Mouse (Mus musculus) neural tube, postnatal 0 days (tissue): Measurements from ENCODE around the gene Shkbp1. TPM values are rescaled to one million over a fixed set of nuclear protein-coding genes. Genes with fewer than 3 reads are reported as not detected.

Experiments
- polyA plus RNA-seq: library from polyadenylated mRNA; unstranded; fragments of >200 nt; fragmentation: Nextera tagmentation; extraction: Ambion mirVana; gene quantifications from 2 replicates; pipeline ENCODE4 v1.2.1, GENCODE M21; 2015

Gene Shkbp1
- 16.3 and 17.5 TPM in 2 replicates for polyA plus RNA-seq

DNA sequence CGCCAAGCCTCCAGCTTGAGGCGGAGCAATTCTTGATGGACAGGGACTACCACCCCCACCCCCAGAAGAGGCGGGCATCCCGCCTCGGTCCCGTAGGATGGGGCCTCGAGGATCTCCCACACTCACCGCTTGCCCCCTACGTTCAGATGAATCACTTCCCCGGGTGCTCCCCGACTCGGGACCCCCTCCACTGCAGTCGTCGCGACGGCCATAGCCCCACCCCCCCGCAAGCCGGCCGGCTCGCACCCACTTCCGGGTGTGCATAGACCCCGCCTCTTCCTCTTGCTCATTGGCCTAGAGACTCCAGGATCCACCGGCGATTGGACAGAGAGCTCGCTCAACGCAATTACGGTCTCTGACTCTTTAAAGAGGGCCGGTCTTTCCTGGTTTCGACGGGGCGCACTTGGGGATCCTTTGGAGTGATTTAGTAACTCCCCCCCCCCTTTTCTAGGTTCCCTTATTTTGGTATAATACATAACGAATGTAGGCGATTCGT lies at the start of gene Shkbp1:
Shkbp1 (minus strand) TSS at position 275 of the 496 bp plus-strand sequence.

DNA sequence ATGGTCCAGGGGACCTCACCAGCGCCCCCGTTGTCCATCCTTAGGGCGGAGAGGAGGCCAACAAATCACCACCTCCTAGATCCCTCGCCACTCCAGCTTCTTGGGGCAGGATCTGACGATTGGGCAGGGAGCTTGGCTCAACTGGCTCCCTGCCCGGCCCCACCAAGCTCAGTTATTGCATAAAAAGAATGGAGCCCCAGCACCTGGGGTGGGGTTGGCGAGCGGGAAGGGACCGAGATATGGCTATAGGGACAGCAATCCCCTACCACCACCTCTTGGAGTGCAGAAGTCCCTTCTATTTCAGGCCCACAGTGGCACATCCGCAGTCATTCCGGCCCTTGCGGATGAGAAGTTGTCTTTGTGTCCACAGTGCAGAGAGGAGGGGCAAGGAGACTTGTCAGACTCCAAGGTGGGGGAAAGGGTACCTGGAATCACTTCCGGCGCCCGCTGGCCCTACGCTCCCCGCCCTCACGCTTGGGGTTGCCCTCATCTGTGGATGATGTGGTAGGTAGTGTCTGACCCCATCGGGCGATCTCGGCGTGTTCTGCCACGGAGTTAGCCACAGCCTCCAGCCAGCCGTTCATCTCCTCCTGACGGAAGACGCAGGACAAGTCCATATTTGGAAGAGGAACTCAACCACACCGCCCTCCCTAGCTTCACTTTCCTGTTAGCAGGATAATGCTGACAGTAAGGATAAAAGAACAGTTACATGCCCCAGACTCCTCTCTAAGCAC lies 1.2 kb upstream of the Shkbp1 start, which contains the start of gene Gm20479:
Gm20479 (minus strand) TSS at position 559 of the 734 bp plus-strand sequence.

DNA sequence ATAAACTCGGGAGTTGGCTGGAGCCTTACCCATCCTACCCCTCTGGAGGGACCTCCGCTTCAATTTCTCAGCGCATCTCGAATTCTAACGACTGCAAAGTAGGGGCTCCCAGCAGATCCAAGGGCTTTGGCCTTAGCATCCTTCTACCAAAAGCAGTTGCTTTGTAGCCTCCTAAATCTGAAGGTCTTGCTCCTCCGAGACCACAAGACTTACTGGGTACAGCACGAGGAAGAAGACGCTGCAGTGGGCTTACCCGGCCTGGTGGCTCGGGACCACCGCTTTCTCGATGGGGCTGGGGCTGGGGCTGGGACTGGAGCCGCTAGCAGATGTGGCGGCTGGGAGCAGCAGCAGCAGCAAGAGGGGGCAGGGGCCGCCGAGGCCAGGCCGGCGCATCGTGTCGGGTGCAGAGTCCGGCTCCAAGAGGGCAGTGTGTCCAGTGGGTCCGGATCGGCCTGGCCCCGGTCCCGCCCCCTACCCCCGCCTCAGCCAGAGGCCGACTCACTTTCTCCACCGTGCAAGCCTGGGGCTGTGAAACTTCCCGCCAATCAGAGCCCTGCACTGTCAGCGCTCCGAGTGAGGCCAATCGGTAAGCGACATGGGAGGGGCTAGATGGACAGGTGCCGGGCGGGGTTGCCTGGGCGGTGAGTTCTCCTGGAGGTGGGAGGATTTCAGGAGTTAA lies 18.5 kb downstream of the Shkbp1 start, which contains the start of gene Ltbp4:
Ltbp4 (minus strand) TSS at position 518 of the 679 bp plus-strand sequence.

Other genes starting within 250 kb of the Shkbp1 start
- not detected in 2 replicates for gene Cyp2f2, start 236.1 kb downstream of the Shkbp1 start, polyA plus RNA-seq
- 0.19 and 0.41 TPM in 2 replicates for gene Cyp2t4, start 202.3 kb downstream of the Shkbp1 start, polyA plus RNA-seq
- 83.1 and 87.9 TPM in 2 replicates for gene Egln2, start 189.2 kb downstream of the Shkbp1 start, polyA plus RNA-seq
- gene Rab4b, start 177.1 kb downstream of the Shkbp1 start, polyA plus RNA-seq = 130 and 136 TPM in 2 replicates
- not detected in 2 replicates for gene Gm21983, start 174.9 kb downstream of the Shkbp1 start, polyA plus RNA-seq
- 59.5 and 67.0 TPM in 2 replicates for gene Mia, start 174.9 kb downstream of the Shkbp1 start, polyA plus RNA-seq
- gene BC024978, start 160.2 kb downstream of the Shkbp1 start, polyA plus RNA-seq = 2.1 and 2.3 TPM in 2 replicates
- 131 and 145 TPM in 2 replicates for gene Snrpa, start 159.7 kb downstream of the Shkbp1 start, polyA plus RNA-seq
- gene Itpkc, start 127.4 kb downstream of the Shkbp1 start, polyA plus RNA-seq = 5.0 and 5.6 TPM in 2 replicates
- 16.1 and 16.7 TPM in 2 replicates for gene Coq8b, start 123.0 kb downstream of the Shkbp1 start, polyA plus RNA-seq
- 57.0 and 57.6 TPM in 2 replicates for gene Numbl, start 97.6 kb downstream of the Shkbp1 start, polyA plus RNA-seq
- gene Ltbp4, start 18.3 kb downstream of the Shkbp1 start, polyA plus RNA-seq = 11.5 and 15.6 TPM in 2 replicates
- gene Gm20479, start 1.4 kb upstream of the Shkbp1 start, polyA plus RNA-seq = not detected in 2 replicates
- gene Sptbn4, start 91.7 kb upstream of the Shkbp1 start, polyA plus RNA-seq = 4.6 and 4.8 TPM in 2 replicates
- gene Blvrb, start 92.0 kb upstream of the Shkbp1 start, polyA plus RNA-seq = 25.8 TPM in 2 replicates
- 7.0 and 7.1 TPM in 2 replicates for gene Sertad3, start 117.7 kb upstream of the Shkbp1 start, polyA plus RNA-seq
- 13.0 and 13.5 TPM in 2 replicates for gene Sertad1, start 130.9 kb upstream of the Shkbp1 start, polyA plus RNA-seq
- 11.1 and 14.5 TPM in 2 replicates for gene Prx, start 143.3 kb upstream of the Shkbp1 start, polyA plus RNA-seq
- 3.5 and 3.6 TPM in 2 replicates for gene Hipk4, start 167.2 kb upstream of the Shkbp1 start, polyA plus RNA-seq
- 287 and 317 TPM in 2 replicates for gene Pld3, start 197.2 kb upstream of the Shkbp1 start, polyA plus RNA-seq
- gene 2310022A10Rik, start 197.2 kb upstream of the Shkbp1 start, polyA plus RNA-seq = 27.1 and 27.5 TPM in 2 replicates
- 46.8 and 47.0 TPM in 2 replicates for gene Akt2, start 235.5 kb upstream of the Shkbp1 start, polyA plus RNA-seq